Mouse (Mus musculus) adrenal gland, adult 2 months (tissue): Measurements from ENCODE around the gene Fabp6. TPM values are rescaled to one million over a fixed set of nuclear protein-coding genes. Genes with fewer than 3 reads are reported as not detected.

Source experiments
- DNase-seq: peaks from one replicate; pipeline ENCODE4 v3.0.0; 2021
- polyA plus RNA-seq: library from polyadenylated mRNA; depleted of rRNA; stranded (reverse); fragments of >200 nt; gene quantifications from 2 replicates; pipeline ENCODE4 v1.2.3, GENCODE M21; 2012
- total RNA-seq, 2 experiments: library from RNA; stranded (reverse); gene quantifications; 2 replicates each; pipeline ENCODE4 v1.2.3; 2021

Fabp6 gene
- total and polyA plus RNA-seq, 3 experiments = not detected

DNA sequence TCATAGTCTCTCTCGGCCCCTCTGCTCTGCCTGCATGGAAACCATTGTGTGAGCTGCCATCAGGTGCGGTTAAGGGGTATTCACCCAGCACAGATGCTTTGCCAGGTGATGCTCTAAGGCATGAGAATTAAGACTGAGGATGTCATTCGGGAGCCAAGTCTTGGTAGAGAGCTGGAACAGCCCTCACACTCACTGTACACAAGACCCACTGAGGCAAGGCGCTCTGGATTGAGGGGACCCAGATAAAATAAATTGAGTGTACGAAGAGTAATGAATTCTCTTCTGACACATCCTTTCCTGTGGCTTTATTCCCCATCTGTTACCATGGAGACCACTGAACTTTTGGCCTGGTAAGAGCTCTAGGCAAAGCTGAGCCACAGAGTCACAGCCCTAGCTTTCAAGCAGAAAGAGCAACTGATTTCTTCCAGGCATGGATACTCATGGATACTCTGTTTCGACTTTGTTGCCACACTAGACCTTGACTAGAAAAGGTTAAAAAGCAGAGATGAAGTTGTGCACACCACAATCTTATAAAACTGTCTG lies 11.7 kb downstream of the Fabp6 start:
- no peak for DNase-seq

DNA sequence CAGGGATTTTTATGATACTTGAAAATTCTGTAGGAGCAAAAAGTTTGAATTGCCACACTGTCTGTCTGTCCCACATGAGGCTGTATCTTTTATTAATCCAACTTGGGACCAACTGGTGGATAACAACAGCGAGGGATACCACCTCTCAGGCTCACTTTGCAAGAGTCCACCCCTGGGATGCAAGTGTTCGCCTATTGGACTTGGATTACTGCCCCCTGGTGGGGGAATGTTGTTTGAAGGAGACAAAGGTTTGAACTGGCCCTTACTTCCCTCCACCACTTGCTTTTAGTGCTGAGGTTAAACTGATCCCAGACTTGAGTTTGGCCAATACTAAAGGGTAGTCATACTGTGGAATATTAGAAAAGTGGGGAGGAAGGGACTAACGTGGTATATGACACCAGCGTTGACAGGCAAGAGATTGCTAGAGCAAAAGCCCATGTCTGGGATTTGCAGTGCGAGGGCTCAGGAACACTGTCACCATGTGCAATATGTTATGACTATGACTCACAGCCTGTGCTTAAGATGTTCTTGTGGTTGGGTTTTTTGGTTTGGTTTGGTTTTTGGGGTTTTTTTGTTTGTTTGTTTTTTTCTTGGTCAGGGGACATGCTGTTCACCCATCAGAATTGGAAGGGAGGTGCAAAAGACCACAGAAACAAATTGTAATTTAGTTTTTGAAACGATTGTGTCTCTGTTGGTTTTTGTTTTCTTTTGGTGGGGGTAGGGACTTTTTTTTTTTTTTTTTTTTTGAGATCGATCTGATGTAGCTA lies 14.8 kb downstream of the Fabp6 start, which contains the start of gene 4933415A04Rik:
Gene 4933415A04Rik (plus strand): TSS at position 717 of the 767 bp plus-strand sequence.
- DNase-seq = peak; percentile 75

DNA sequence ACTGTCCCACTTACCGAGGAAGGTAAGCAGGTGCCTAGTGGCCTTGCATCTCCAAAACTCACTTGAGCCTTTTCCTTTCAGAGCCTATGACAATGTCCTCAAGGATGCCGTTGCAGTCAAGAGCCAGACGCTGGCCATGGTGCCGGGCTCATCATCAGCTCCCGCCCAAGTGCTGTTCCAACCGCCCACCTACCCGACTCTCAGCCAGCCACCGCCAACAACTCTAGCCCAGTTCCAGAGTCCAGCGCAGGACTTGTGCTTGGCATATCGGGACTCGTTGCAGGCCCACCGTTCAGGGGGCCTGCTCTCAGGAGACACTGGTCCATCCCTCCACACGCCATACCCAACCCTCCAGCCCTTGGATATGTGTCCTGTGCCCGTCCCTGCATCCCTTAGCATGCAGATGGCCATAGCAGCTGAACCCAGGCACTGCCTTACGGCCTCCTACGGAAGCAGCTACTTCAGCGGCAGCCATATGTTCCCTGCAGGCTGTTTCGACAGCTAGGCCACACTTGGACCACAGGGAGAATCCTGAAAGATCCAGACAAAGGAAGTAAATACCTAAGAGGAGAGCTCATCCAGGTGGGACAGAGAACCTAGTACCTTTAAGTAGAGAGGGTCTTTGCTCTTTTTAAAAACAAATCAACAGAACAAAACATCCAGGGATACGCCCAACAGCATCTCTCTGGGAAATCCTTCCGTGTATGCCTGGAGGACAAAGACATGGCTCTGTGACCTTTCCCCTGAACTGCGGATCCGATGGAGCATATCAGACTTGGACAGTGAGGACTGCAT lies 15.9 kb downstream of the Fabp6 start:
- no peak for DNase-seq

DNA sequence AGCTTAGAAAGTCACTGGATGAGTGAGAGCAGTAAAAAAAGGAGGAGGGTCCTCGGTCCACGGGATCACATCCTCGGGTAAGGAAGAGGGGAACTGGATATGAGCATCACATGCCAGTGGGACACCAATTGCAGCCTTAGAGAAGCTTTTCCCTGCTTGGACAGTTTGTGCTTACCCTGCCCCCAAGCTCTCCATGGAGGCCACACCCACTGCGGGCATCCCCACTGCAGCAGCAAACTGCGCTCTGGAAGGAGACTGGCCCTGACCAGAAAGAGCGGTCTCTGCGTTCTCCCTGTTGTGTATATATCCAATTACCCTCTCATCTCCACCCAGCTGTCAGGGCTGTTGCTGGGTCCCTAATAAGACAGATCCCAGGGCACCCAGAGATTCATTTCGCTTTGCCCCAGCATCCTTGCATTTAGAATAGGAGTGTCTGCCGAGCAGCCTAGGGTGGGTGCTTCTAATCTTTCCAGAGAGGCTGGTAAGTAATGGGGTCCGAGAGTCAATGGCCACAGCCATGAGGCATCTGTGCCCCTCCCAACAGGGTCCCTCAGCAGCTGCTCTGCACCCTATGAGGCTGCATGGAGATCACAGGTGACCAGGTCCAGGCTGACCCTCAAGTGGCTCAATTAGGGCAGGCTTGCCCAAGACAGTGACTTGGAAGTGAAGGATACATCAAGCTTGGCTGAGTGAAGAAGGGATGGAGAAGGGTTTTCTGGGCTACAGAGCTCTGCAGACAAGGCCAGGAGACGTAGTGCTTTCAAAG lies 23.4 kb downstream of the Fabp6 start:
- no peak for DNase-seq

DNA sequence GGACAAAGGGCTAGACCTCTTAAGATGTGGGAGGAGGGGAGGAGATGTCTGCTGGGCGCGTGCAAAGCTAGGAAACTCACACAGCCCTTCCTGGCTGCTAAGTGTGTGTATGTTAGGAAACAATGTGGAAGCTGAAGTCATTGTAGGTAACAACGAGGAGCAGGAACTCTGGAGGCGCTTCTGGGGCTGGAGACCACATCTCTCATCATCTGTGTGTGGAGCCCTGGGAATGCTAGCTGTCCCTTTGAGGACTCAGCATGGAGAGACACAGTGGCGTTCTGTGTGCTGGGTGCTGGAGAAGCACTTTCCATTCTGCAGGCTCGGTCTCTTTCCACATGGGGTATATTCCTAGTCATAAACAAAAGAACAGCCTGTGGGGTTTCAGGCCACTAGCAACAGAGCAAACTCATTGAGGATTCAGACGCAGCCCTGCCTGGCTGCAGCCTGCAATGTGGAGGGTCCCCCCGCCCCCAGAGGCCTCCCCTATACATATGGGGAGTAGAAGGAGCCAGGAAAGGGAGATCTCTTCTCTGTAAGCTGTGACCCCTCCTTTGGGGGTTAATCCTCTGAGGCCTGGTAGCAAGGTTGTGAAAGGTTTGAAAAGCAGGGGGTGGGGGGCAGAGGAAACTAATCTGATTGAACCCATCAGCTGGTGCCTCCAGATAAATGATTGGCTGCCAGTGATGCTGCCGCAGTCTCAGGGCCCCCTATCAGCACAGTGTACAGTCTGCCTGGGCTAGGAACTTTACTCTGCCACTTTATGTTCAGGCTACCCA lies 25.8 kb downstream of the Fabp6 start:
- no peak for DNase-seq

DNA sequence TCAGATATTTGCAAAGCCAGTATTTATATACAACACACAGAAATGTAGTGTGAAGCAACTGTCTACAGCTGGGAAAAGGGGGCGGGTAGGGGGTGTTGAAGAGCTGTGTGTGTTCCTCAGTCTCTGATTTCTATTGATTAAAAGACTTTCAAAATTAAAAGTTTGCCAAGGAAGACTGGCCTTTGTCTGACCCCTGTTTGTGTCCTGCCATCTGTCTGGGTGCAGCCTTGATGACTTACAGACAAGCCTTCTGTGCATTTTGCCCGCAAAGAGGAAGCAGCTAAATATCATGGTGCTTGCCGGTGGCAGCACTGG lies 26.3 kb downstream of the Fabp6 start:
- no peak for DNase-seq

DNA sequence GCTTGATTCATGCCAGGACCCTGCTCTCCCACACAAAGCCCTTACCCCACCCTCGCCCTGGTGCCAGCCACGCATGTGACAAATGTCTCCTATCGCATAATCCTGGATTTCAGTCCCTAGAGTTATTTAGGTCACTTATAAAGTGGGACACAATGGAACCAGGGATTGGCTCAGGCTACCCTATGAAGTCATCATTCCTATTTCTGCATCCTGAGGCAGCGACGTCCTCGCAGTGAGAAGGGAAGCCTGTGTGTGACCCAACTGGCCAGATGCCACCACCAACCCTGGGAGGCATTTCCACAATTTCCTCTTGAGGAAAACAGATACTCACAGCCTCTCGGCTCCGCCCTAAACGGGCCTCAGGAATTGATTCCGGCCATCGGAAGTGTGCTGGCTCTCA lies 31.7 kb downstream of the Fabp6 start:
- peak; percentile 83 for DNase-seq

DNA sequence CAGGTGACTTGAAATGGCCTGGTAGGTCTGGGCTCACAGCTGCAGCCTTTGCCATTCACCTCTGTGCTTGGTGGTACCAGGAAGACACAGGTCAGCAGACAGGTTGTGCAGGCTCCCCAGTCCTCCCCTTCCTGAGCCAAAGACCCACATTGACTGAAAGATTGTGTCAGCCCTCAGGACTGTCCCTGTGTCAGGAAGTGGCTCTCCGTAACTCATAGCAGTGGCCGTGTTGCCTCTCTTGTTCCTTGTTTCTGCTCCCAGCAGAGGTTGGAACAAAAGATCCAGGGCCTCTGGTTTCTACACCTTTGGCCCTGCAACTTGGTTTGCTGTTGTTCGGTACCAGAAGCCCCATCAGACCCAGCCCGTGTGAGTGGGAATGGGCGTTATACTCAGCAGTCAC lies 32.2 kb downstream of the Fabp6 start:
- no peak for DNase-seq

DNA sequence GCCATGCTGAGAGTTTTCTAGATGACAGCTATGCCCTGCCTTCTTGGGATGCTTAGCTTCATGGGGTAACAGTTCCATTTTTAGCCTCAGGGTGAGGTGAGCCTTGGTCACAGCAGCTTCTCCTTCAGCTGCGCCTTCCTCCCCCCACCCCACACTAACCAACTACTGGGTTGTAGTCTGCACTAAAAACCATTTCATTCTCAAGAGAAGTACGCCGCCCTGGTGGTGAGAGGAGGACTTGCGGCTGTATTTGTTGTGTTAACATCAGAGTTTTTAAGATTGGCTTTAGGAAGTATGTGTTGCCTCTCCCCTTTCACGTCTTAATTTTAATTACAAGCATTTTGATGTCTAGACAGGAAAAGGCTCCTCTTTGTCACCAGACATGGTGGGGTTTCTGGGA lies 33.1 kb downstream of the Fabp6 start:
- DNase-seq = no peak

DNA sequence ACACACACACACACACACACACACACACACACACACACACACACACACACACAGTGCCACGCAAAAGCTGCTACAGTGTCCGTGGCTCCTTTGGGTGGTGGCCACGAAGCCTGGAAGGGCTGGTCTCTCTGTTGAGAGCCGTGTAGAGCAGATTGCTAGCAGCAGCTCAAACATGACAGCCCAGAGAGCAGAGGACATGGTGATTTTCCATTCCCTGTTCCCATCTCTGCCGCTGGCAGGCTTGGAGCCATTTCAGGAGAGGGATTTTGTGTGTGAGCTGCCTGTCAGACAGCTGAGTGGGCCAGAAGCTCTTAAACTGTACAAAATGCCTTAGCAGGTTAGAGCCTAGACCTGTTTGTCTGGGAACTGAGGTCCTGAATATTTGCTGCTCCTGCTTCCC lies 34.6 kb downstream of the Fabp6 start:
- DNase-seq = peak; percentile 17

DNA sequence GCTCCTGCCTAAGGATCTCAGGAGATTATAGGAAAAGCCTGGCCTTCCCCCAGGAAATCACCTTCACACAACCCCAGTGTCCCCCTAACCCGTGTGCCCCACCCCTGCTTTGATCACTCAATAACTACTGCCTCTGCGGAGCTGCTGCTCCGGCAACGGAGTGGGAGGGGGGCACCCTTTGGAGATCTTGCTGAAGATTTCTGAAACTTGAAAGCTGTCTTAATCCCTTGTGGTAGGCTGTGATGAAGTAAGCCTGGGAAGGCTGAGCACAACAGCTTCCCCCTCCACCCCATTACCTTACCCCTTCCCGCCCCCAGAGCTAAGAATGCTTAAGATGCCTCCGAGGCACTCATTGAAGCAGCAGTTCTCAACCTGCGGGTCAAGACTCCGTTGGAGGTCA lies 35.5 kb downstream of the Fabp6 start:
- no peak for DNase-seq

DNA sequence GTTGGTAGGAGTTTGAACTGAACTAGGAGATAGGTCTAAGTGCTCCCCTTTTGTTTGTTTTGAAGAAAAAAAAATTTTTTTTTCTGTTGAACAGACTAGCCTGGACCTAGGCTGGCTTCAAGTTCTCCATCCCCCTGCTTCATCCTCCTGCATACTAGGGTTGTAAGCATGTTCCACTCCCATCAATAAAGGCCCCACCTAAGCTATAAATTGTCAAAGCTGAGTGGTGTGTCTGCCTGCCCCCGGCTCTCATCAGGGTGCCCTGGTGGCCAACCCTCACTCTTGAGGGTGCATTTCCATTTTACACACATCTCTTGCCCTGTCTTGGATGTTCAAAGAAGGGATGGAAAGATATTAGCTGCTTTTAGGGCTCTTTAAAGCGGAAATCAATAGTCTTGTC lies 35.9 kb downstream of the Fabp6 start:
- no peak for DNase-seq

DNA sequence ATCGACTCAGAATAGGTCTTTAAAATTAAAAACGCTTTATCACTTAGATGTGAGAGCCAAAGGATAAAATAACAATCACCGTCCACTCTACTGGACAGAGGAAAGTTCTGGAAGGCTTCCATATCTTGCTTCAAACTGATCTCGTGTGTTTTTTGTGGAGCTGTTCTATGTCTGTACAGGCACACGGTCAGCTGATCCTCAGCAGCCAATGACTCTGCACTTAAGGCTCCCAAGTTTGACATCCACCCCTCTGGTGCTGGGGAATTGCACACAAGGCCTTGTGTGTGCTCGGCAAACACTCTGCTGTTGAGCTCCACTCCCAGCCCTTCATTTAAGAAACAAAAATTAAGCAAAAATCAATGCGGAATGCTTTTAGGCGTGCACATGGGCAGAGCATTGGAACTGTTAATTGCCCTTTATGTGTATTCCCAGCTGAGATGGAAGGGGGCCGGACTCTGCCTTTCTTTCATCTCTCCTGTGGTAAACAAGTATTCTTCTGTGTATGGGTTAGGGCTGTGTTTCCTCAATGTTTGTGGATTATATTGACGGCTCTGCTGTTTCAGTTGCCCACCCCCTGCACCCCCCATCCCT lies 37.6 kb downstream of the Fabp6 start:
- DNase-seq = no peak

DNA sequence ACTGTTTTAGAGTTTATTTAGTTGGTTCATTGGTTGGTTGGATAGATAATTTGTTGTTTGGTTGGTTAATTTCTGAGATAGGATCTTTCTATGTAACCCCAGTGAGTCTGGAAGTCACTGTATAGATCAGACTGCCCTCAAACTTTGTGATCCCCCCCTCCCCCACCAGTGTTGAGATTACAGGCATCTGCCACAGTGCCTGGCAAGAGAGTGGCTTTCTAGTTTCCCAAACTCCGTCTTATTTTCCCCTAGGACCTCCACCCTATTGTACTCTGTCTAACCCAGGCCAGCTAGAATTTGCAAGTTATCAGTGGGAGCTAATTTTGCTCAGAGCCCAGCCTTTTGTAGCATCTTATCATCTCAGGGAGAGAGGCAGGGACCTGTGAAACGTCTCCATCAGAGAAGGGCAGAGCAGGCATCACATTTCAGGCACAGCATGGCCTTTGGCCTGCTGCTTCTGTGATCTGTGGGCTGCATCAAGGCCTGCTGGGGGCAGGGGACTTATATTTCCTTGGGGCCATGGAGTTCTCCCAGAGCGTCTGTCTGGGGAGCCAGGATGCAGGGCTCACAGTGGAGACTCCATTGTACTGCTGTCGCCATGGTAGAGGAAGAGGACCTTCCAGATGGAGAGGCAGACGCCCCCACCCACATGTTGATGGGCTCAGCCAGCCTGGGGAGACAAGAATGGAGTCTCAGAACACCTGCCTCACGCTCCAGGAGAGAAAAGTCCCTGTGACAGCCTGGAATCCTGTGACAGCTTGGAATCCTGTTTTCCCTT lies 41.6 kb downstream of the Fabp6 start:
- no peak for DNase-seq

DNA sequence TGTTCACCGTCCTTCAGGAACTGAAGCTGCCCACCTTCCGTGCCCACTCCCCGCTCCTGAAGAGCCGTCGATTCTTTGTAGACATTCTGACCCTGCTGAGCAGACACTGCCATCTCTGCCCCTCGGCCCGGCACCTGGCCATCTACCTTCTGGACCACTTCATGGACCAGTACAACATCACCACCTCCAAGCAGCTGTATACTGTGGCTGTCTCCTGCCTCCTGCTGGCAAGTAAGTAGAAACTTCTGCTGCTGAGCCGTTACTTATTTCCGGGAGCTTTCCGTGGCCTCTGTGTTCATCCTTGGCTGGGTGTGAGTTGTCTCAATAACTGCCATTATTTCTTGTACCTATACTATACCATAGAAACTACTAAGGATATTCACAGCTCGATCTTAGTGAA lies 44.8 kb downstream of the Fabp6 start:
- DNase-seq = peak; percentile 15

DNA sequence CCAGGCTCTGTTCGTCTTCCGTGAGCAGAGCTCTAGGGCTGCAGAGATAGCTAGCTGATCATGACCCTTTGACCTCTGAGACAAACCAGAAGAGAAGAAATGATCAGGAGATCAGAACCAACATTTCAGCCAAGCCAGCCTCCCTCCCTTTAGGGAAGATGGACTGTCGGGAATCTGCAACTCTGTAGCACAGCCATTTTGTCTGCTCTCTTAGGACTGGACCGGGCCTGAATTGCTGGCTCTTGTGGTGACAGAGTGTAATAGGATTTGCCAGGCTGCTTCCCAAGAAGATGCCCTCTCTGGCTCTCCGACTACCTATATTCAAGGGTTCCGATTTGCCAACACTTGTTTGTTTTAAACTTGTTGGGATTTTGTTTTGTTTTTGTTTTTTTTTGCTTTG lies 48.7 kb downstream of the Fabp6 start:
- DNase-seq = no peak

DNA sequence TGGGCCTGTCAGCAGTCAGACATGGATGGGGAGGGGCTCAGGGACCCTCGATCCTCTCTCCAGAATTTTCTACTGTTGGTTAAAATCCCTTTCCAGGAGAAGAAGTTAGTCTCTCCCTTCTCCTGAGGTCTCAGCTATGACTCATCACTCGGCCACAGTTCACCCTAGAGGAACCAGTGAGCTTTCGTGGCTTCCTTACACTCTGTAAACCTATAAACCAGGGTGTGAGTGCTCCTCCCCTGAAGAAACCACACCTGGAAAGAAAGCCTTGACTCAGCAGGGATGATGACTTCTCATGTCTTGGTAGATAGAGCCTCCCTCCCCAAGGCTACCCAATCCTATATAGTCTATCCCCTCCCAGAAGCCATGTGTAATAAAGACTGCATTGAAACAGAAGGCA lies 49.6 kb downstream of the Fabp6 start:
- DNase-seq = peak; percentile 17

DNA sequence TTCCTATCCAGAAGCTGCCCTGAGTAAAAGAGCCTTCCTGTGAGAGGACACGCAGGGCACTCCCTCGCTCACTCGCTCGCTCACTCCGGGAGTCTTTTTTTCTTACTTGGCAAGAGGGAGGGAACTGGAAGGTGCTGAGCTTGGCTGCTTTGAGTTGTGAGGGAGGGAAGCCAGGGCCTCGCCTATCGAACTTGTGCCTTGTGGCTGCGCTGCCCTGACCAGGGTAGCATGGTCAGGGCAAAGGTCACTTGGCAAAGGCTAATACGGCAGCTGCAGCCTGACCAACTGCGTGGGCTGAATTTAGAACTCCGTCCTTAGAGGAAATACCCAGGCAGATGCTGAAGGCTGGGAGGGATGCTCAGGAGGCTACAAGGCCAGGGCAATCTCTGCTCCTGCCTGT lies 51.6 kb downstream of the Fabp6 start:
- peak; percentile 71 for DNase-seq

DNA sequence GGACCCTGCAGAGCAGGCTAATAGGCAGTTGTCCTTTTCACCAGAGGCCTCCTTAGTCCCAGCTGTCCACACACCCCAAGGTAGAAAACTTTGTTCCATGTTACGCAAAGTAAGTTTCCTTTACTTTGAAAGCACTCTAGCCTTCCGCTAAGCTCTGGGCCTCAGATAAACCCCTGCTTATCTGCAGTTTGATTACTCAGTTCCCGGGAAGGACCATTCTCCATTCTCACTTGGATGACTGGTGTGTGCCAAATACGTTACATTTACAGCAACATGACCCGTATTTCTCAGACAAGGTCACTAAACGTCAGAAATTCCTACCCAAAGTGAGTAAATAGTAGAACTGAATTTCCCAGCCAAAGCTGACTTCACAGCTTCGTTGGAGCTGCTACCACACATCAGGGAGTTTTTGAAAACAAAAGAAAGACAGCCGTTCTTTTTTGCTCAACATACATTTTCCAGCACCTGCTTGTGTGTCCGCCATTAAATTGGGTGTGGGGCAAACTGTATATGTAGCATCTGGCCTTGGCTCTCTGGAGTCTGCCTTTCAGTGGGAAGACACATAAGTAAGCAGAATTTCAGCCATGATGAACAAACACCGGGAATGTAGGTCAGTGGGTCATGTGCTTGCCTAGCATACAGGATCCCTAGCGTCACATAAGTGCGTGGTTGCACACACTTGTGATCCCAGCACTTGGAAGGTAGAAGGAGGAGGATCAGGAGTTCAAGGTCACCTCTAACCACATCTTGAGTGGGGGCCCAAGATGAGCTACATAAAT lies 52.5 kb downstream of the Fabp6 start:
- DNase-seq = peak; percentile 52

DNA sequence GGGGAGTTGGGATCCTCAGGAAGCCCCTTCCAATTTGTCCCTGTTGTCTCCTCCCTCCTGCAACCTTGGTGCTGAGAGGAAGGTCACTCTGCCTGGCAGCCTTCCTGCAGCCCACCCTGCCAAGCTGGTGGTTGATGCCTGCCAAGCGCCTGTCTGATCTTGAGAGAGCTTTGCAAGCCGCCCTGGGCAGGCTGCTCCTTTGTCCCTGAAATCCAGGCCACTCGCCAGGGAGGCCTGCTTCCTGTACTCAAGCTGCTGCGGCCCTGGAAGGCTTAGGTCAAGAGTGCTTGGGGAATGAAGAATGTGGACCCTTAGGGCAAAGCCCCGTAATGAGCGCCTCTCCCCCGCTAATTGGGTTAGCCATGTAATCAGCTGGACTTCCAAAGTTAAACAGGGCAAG lies 53.2 kb downstream of the Fabp6 start:
- peak; percentile 87 for DNase-seq
